Mouse (Mus musculus) bone marrow, adult 2 months (tissue): ENCODE data around the gene Polr1a.

Source experiments
- CTCF ChIP-seq: fragments of 200-500 bp; IDR thresholded peaks from 2 replicates; pipeline ENCODE4 v1.5.1; 2011; ENCODE audit warnings: low read length, control low read depth; ENCODE audit not compliant: control insufficient read depth, insufficient read depth
- POLR2A ChIP-seq: fragments of 200-500 bp; IDR thresholded peaks from 2 replicates; pipeline ENCODE4 v1.6.1; 2011; ENCODE audit warnings: low read depth, mild to moderate bottlenecking, control low read depth, low read length, borderline replicate concordance; ENCODE audit not compliant: control insufficient read depth

DNA sequence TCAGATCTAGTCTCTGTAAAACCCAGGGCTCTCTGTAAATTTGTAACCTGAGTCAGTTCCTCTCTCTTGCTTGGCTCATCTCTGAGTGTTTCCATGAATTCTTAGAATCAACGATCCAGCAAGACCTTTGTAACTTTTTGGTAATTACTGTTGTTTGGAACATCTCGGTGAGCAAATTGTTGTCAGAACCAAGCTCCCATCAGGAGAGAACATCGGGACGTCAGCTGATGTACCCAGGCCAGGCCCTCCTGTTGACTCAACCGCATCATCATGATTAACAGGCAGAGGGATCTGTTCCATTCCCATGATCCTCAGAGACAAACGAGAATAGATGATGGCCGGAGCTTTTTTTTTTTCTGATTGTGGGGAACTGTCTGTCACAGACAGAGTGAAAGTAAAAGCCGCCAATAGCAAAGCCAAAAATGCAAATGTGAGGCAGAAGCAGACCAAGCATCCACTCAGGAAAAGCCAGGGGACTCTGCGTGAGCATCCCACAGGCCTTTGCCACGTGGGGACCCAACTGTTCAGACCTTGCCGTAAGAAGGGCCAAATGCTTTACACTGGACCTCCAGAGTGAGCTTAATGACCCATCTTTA is 91.2 kb downstream of the Polr1a start:
- no peak for TF ChIP-seq POLR2A
- TF ChIP-seq CTCF = no peak
